Mouse (Mus musculus): Measurements from ENCODE around the gene Slc25a11. TPM values are rescaled to one million over a fixed set of nuclear protein-coding genes. Genes with fewer than 3 reads are reported as not detected.

Slc25a11 gene
- polyA plus RNA-seq (2014; fragmentation: Nextera tagmentation; extraction: Ambion mirVana), result 151 and 157 TPM in 2 replicates

- peak; percentile 89 for ATAC-seq (ENCODE audit: insufficient number of reproducible peaks, insufficient read depth, low FRiP score, low read depth)
- Histone ChIP-seq H3K27me3 (ENCODE audit: control insufficient read depth, insufficient read depth, low read length) (no peaks in the 10 kb centered on the region), H3K9me3 (ENCODE audit: control insufficient read depth, low read depth, low read length) (no peaks in the 10 kb centered on the region), H3K36me3 (ENCODE audit: control insufficient read depth, insufficient read depth, low read length) (peaks cover 51% of the 10 kb centered on the region), H3K4me3 (ENCODE audit: low read depth, low read length) (peak within 1 kb of the TSS; percentile 72), H3K4me2 (replicated peaks; ENCODE audit: low read depth, low read length) (peak within 1 kb of the TSS; percentile 90), H3K9ac (replicated peaks; ENCODE audit: low read depth, low read length) (peak within 1 kb of the TSS; percentile 66), H3K4me1 (ENCODE audit: control insufficient read depth, insufficient read depth, low read length) (peaks cover 27% of the 10 kb centered on the region), H3K27ac (ENCODE audit: low read length) (peak within 1 kb of the TSS; percentile 92)
- WGBS, result under 1% methylated on average over 63 of the region's 63 CpGs
These were observed at the start of gene Slc25a11, which contains the start of gene Rnf167 for GRCm38 (mm10) chr11:70646691-70647650. Gene Slc25a11 (minus strand): TSS chr11:70647479. Gene Rnf167 (plus strand): TSS chr11:70647235.

- 71% methylated on average over 3 of the region's 3 CpGs for WGBS
These were observed 46.2 kb upstream of the Slc25a11 start for GRCm38 (mm10) chr11:70693504-70693903.

GRCm38 (mm10) chr11:70689578-70689977, 42.3 kb upstream of the Slc25a11 start:
- Histone ChIP-seq H3K4me2 (replicated peaks; ENCODE audit: low read depth, low read length) (no peak overlapping the region), H3K27me3 (ENCODE audit: control insufficient read depth, insufficient read depth, low read length) (no peaks in the 10 kb centered on the region), H3K4me1 (ENCODE audit: control insufficient read depth, insufficient read depth, low read length) (peaks cover 9% of the 10 kb centered on the region), H3K36me3 (ENCODE audit: control insufficient read depth, insufficient read depth, low read length) (peaks cover 5% of the 10 kb centered on the region; the same call in 1 of the 2 replicates), H3K9me3 (ENCODE audit: control insufficient read depth, low read depth, low read length) (no peaks in the 10 kb centered on the region), H3K4me3 (ENCODE audit: low read depth, low read length) (no peak overlapping the region), H3K27ac (ENCODE audit: low read length) (no peak overlapping the region), H3K9ac (replicated peaks; ENCODE audit: low read depth, low read length) (no peak overlapping the region)
- 41% methylated on average over 4 of the region's 4 CpGs for WGBS
- ATAC-seq (ENCODE audit: insufficient number of reproducible peaks, insufficient read depth, low FRiP score, low read depth), result no peak

More at GRCm38 (mm10) chr11:70693504-70693903, 46.2 kb upstream of the Slc25a11 start:
- Histone ChIP-seq H3K27me3 (ENCODE audit: control insufficient read depth, insufficient read depth, low read length) (no peaks in the 10 kb centered on the region), H3K9ac (replicated peaks; ENCODE audit: low read depth, low read length) (no peak overlapping the region), H3K4me2 (replicated peaks; ENCODE audit: low read depth, low read length) (no peak overlapping the region), H3K4me1 (ENCODE audit: control insufficient read depth, insufficient read depth, low read length) (peaks cover 5% of the 10 kb centered on the region), H3K4me3 (ENCODE audit: low read depth, low read length) (no peak overlapping the region), H3K27ac (ENCODE audit: low read length) (no peak overlapping the region), H3K9me3 (ENCODE audit: control insufficient read depth, low read depth, low read length) (no peaks in the 10 kb centered on the region), H3K36me3 (ENCODE audit: control insufficient read depth, insufficient read depth, low read length) (no peaks in the 10 kb centered on the region)
- ATAC-seq (ENCODE audit: insufficient number of reproducible peaks, insufficient read depth, low FRiP score, low read depth), result no peak

GRCm38 (mm10) chr11:70688372-70688771, 41.1 kb upstream of the Slc25a11 start:
- H3K4me3 ChIP-seq (ENCODE audit: low read depth, low read length), result peak overlapping the region; percentile 85
- no peaks in the 10 kb centered on the region for H3K27me3 ChIP-seq (ENCODE audit: control insufficient read depth, insufficient read depth, low read length)
- peaks cover 9% of the 10 kb centered on the region for H3K4me1 ChIP-seq (ENCODE audit: control insufficient read depth, insufficient read depth, low read length)
- peak overlapping the region; percentile 90 for H3K27ac ChIP-seq (ENCODE audit: low read length)
- no peak for ATAC-seq (ENCODE audit: insufficient number of reproducible peaks, insufficient read depth, low FRiP score, low read depth)
- H3K9ac ChIP-seq (replicated peaks; ENCODE audit: low read depth, low read length), result peak overlapping the region; percentile 74
- peaks cover 5% of the 10 kb centered on the region; the same call in 1 of the 2 replicates for H3K36me3 ChIP-seq (ENCODE audit: control insufficient read depth, insufficient read depth, low read length)
- H3K9me3 ChIP-seq (ENCODE audit: control insufficient read depth, low read depth, low read length), result no peaks in the 10 kb centered on the region
- peak overlapping the region; percentile 87 for H3K4me2 ChIP-seq (replicated peaks; ENCODE audit: low read depth, low read length)
- 14% methylated on average over 8 of the region's 8 CpGs for WGBS

- under 1% methylated on average over 55 of the region's 55 CpGs for WGBS
- no peaks in the 10 kb centered on the region for H3K9me3 ChIP-seq (ENCODE audit: control insufficient read depth, low read depth, low read length)
These were observed 40.4 kb upstream of the Slc25a11 start, which contains the start of gene Camta2 for GRCm38 (mm10) chr11:70687601-70688199. Gene Camta2 (minus strand): TSS chr11:70688105.

GRCm38 (mm10) chr11:70686901-70687566, 39.8 kb upstream of the Slc25a11 start:
- Histone ChIP-seq H3K9me3 (ENCODE audit: control insufficient read depth, low read depth, low read length) (no peaks in the 10 kb centered on the region), H3K27me3 (ENCODE audit: control insufficient read depth, insufficient read depth, low read length) (no peaks in the 10 kb centered on the region), H3K4me1 (ENCODE audit: control insufficient read depth, insufficient read depth, low read length) (peaks cover 13% of the 10 kb centered on the region), H3K27ac (ENCODE audit: low read length) (peak overlapping the region; percentile 90), H3K9ac (replicated peaks; ENCODE audit: low read depth, low read length) (peak overlapping the region; percentile 74), H3K4me3 (ENCODE audit: low read depth, low read length) (peak overlapping the region; percentile 85), H3K4me2 (replicated peaks; ENCODE audit: low read depth, low read length) (peak overlapping the region; percentile 87), H3K36me3 (ENCODE audit: control insufficient read depth, insufficient read depth, low read length) (peaks cover 12% of the 10 kb centered on the region)
- WGBS, result 1% methylated on average over 16 of the region's 16 CpGs
- ATAC-seq (ENCODE audit: insufficient number of reproducible peaks, insufficient read depth, low FRiP score, low read depth), result peak; percentile 77

More at GRCm38 (mm10) chr11:70687601-70688199, 40.4 kb upstream of the Slc25a11 start, which contains the start of gene Camta2:
- H3K36me3 ChIP-seq (ENCODE audit: control insufficient read depth, insufficient read depth, low read length), result peaks cover 8% of the 10 kb centered on the region
- no peaks in the 10 kb centered on the region for H3K27me3 ChIP-seq (ENCODE audit: control insufficient read depth, insufficient read depth, low read length)
- H3K27ac ChIP-seq (ENCODE audit: low read length), result peak within 1 kb of the TSS; percentile 90
- peak within 1 kb of the TSS; percentile 87 for H3K4me2 ChIP-seq (replicated peaks; ENCODE audit: low read depth, low read length)
- H3K9ac ChIP-seq (replicated peaks; ENCODE audit: low read depth, low read length), result peak within 1 kb of the TSS; percentile 74
- peak within 1 kb of the TSS; percentile 85 for H3K4me3 ChIP-seq (ENCODE audit: low read depth, low read length)
- peak; percentile 85 for ATAC-seq (ENCODE audit: insufficient number of reproducible peaks, insufficient read depth, low FRiP score, low read depth)
- peaks cover 9% of the 10 kb centered on the region for H3K4me1 ChIP-seq (ENCODE audit: control insufficient read depth, insufficient read depth, low read length)

GRCm38 (mm10) chr11:70683640-70684039, 36.4 kb upstream of the Slc25a11 start:
- Histone ChIP-seq H3K27ac (ENCODE audit: low read length) (no peak overlapping the region), H3K27me3 (ENCODE audit: control insufficient read depth, insufficient read depth, low read length) (no peaks in the 10 kb centered on the region), H3K36me3 (ENCODE audit: control insufficient read depth, insufficient read depth, low read length) (peaks cover 29% of the 10 kb centered on the region), H3K4me3 (ENCODE audit: low read depth, low read length) (no peak overlapping the region), H3K9ac (replicated peaks; ENCODE audit: low read depth, low read length) (no peak overlapping the region), H3K4me2 (replicated peaks; ENCODE audit: low read depth, low read length) (no peak overlapping the region), H3K4me1 (ENCODE audit: control insufficient read depth, insufficient read depth, low read length) (peaks cover 11% of the 10 kb centered on the region), H3K9me3 (ENCODE audit: control insufficient read depth, low read depth, low read length) (no peaks in the 10 kb centered on the region)
- no peak for ATAC-seq (ENCODE audit: insufficient number of reproducible peaks, insufficient read depth, low FRiP score, low read depth)
- 79% methylated on average over 5 of the region's 5 CpGs for WGBS

Measured in stomach, embryonic 14.5 days (tissue).